Comparison of ENCODE assay signal across 10 mouse cellular contexts in genomic region chrX:12150425-12150824, GRCm38 (mm10). TPM values are rescaled to one million over a fixed set of nuclear protein-coding genes. Genes with fewer than 3 reads are reported as not detected.
DNase-seq lines count a peak whose midpoint lies in the region; ATAC-seq lines count a peak whose summit lies in the region.
"Had no signal": no experiment of that assay in that cellular context is flagged by ENCODE, and none has a peak within 500 bp of the region (broad histone marks: within the 10 kb centered on the region; RNA-seq: fewer than 3 reads in every experiment).

No protein-coding gene starts in this region.

- H3K4me2 ChIP-seq in forebrain, embryonic 12.5 days: no peak overlapping the region
- peak overlapping the region; percentile 28; the same call in 1 of the 2 replicates for H3K4me2 ChIP-seq in limb, embryonic 12.5 days

- 11% methylated on average over 7 of the region's 7 CpGs for WGBS in forebrain, embryonic 10.5 days
- 18% methylated on average over 7 of the region's 7 CpGs for WGBS in forebrain, embryonic 12.5 days
- 3% methylated on average over 6 of the region's 7 CpGs for WGBS in limb, embryonic 12.5 days

- DNase-seq in forebrain, embryonic 10.5 days (ENCODE audit: extremely low spot score, low spot score): peak; percentile 30
- peak; percentile 33 for DNase-seq in thymus, postnatal 14 days
- no peak for DNase-seq in thymus, postnatal 10 days (ENCODE audit: low spot score in 2 of 2)
- DNase-seq in left cerebral cortex, postnatal 10 days (ENCODE audit: extremely low spot score in 1 of 2, low spot score in 2 of 2): no peak
- no peak for DNase-seq in gastrocnemius, postnatal 4 days (ENCODE audit: low spot score in 2 of 2)
- DNase-seq in frontal cortex, postnatal 25 days (ENCODE audit: low spot score in 2 of 2): no peak
- DNase-seq: cerebellum, adult 11 months; kidney, adult 18-20 months had no signal

- H3K27me3 ChIP-seq in forebrain, embryonic 10.5 days (ENCODE audit: poor library complexity, severe bottlenecking): peaks cover 97% of the 10 kb centered on the region
- peaks cover 66% of the 10 kb centered on the region for H3K27me3 ChIP-seq in forebrain, embryonic 12.5 days
- peaks cover 80% of the 10 kb centered on the region for H3K27me3 ChIP-seq in limb, embryonic 12.5 days

- H3K9me3 ChIP-seq in forebrain, embryonic 10.5 days: no peaks in the 10 kb centered on the region
- H3K9me3 ChIP-seq in forebrain, embryonic 12.5 days: no peaks in the 10 kb centered on the region
- H3K9me3 ChIP-seq in limb, embryonic 12.5 days: no peaks in the 10 kb centered on the region

- H3K27ac ChIP-seq in forebrain, embryonic 10.5 days: 0 out of 2 replicates have a peak overlapping the region, but pooled peaks have one; percentile 17
- H3K27ac ChIP-seq in forebrain, embryonic 12.5 days: no peak overlapping the region
- 0 out of 2 replicates have a peak overlapping the region, but pooled peaks have one; percentile 29 for H3K27ac ChIP-seq in limb, embryonic 12.5 days

- H3K4me3 ChIP-seq in forebrain, embryonic 10.5 days: no peak overlapping the region
- no peak overlapping the region for H3K4me3 ChIP-seq in forebrain, embryonic 12.5 days (replicated peaks)
- H3K4me3 ChIP-seq in limb, embryonic 12.5 days (replicated peaks): no peak overlapping the region

- intact Hi-C loops in left cerebral cortex, postnatal 10 days (cut with DNase I): loop anchor here (5.0 kb wide), 1 partner anchor 102 kb away; no protein-coding TSS in a partner anchor

- H3K9ac ChIP-seq in forebrain, embryonic 12.5 days: no peak overlapping the region
- no peak overlapping the region for H3K9ac ChIP-seq in limb, embryonic 12.5 days (replicated peaks)

- ATAC-seq in forebrain, embryonic 12.5 days (ENCODE audit: low FRiP score): no peak
- ATAC-seq in limb, embryonic 12.5 days (ENCODE audit: insufficient number of reproducible peaks, insufficient read depth, low FRiP score, low TSS enrichment, low read depth): peak; percentile 66

- no peaks in the 10 kb centered on the region for H3K36me3 ChIP-seq in forebrain, embryonic 10.5 days (replicated peaks)
- H3K36me3 ChIP-seq in forebrain, embryonic 12.5 days (replicated peaks): no peaks in the 10 kb centered on the region
- no peaks in the 10 kb centered on the region for H3K36me3 ChIP-seq in limb, embryonic 12.5 days

- peaks cover 68% of the 10 kb centered on the region for H3K4me1 ChIP-seq in forebrain, embryonic 10.5 days
- H3K4me1 ChIP-seq in forebrain, embryonic 12.5 days: peaks cover 24% of the 10 kb centered on the region
- peaks cover 48% of the 10 kb centered on the region for H3K4me1 ChIP-seq in limb, embryonic 12.5 days (replicated peaks)

RNA-seq across cellular contexts. Expression of gene Bcor, which starts 9.7 kb away (rescaled TPM):
- 18.0 and 18.9 TPM in 2 replicates for polyA plus RNA-seq in forebrain, embryonic 10.5 days (2016; fragmentation: Nextera tagmentation; extraction: Ambion mirVana)
- polyA plus RNA-seq in forebrain, embryonic 12.5 days (2016; fragmentation: Nextera tagmentation; extraction: Ambion mirVana): 23.1 and 23.5 TPM in 2 replicates
- polyA plus RNA-seq in limb, embryonic 12.5 days (2016; fragmentation: Nextera tagmentation; extraction: Ambion mirVana): 25.6 and 30.5 TPM in 2 replicates
- 10 to 100 TPM; 24.8 to 25.8 TPM for total RNA-seq in left cerebral cortex, postnatal 10 days (2021)
- 10 to 100 TPM; 38.1 to 38.7 TPM for total RNA-seq in gastrocnemius, postnatal 4 days (2021)

Comparison
In these comparisons a context has a peak if more than half of its experiments do, and no peak if none do; other contexts are left out.
1. DNase-seq: peak in forebrain, embryonic 10.5 days (single experiment) and thymus, postnatal 14 days (single experiment); none in thymus, postnatal 10 days (0 of 2), left cerebral cortex, postnatal 10 days (0 of 2), gastrocnemius, postnatal 4 days (0 of 2) and frontal cortex, postnatal 25 days (0 of 2).